Mouse (Mus musculus) midbrain, embryonic 10.5 days (tissue): Measurements from ENCODE around the gene Foxa2. TPM values are rescaled to one million over a fixed set of nuclear protein-coding genes. Genes with fewer than 3 reads are reported as not detected.
A peak's percentile ranks its signal among the peaks of the same experiment; 100 is the strongest.

Source experiments
- DNase-seq: peaks from one replicate; pipeline ENCODE4 v3.0.0-alpha.2; 2017; ENCODE audit warnings: low spot score
- H3K27ac ChIP-seq: fragments of 300-500 bp; sonication (generic); replicated peaks from 2 replicates; pipeline ENCODE4 v1.5.1; 2016; ENCODE audit warnings: mild to moderate bottlenecking
- H3K27me3 ChIP-seq: fragments of 300-500 bp; sonication (generic); 2 replicates; pipeline ENCODE4 v1.6.1; 2016; ENCODE audit warnings: low read depth, mild to moderate bottlenecking; ENCODE audit not compliant: poor library complexity, severe bottlenecking
- H3K36me3 ChIP-seq: fragments of 300-500 bp; sonication (generic); 2 replicates; pipeline ENCODE4 v1.6.1; 2016; ENCODE audit warnings: mild to moderate bottlenecking, moderate library complexity
- H3K4me1 ChIP-seq: fragments of 300-500 bp; sonication (generic); 2 replicates; pipeline ENCODE4 v1.6.1; 2016
- H3K4me3 ChIP-seq: fragments of 300-500 bp; sonication (generic); 2 replicates; pipeline ENCODE4 v1.5.1; 2016; ENCODE audit warnings: mild to moderate bottlenecking, moderate library complexity
- H3K9me3 ChIP-seq: fragments of 300-500 bp; sonication (generic); replicated peaks from 2 replicates; pipeline ENCODE4 v1.6.1; 2016; ENCODE audit warnings: mild to moderate bottlenecking
- WGBS: fragments of 180-500 bp; shearing (Covaris S2); methylation state at CpG from one replicate; pipeline ENCODE4 v1.1.7; 2016; 5-methylcytosine and 5-hydroxymethylcytosine counted together
- polyA plus RNA-seq: library from polyadenylated mRNA; unstranded; fragments of >200 nt; fragmentation: Nextera tagmentation; extraction: Ambion mirVana; gene quantifications from 2 replicates; pipeline ENCODE4 v1.2.1, GENCODE M21; 2016

Foxa2 gene
- polyA plus RNA-seq, 1 experiment from 2014 or later: 12.1 TPM

- Histone ChIP-seq H3K9me3 (no peaks in the 10 kb centered on the region), H3K27ac (peak overlapping the region; percentile 77), H3K27me3 (peaks cover 99% of the 10 kb centered on the region), H3K4me1 (peaks cover 45% of the 10 kb centered on the region), H3K4me3 (peak overlapping the region; percentile 35; the same call in 1 of the 2 replicates), H3K36me3 (no peaks in the 10 kb centered on the region)
- DNase-seq: no peak
- under 1% methylated on average over 11 of the region's 11 CpGs for WGBS
These were observed 16.2 kb downstream of the Foxa2 start for GRCm38 (mm10) chr2:148030613-148030935.

GRCm38 (mm10) chr2:148029751-148030612 is 16.8 kb downstream of the Foxa2 start:
- Histone ChIP-seq H3K4me3 (peak overlapping the region; percentile 35), H3K9me3 (no peaks in the 10 kb centered on the region), H3K36me3 (no peaks in the 10 kb centered on the region), H3K4me1 (peaks cover 46% of the 10 kb centered on the region), H3K27me3 (peaks cover 99% of the 10 kb centered on the region), H3K27ac (peak overlapping the region; percentile 77)
- WGBS: 2% methylated on average over 21 of the region's 21 CpGs
- DNase-seq: peak; percentile 60

GRCm38 (mm10) chr2:148029050-148029608 is 17.6 kb downstream of the Foxa2 start:
- DNase-seq: no peak
- Histone ChIP-seq H3K27me3 (peaks cover 99% of the 10 kb centered on the region), H3K36me3 (no peaks in the 10 kb centered on the region), H3K27ac (peak overlapping the region; percentile 77; the same call in 1 of the 2 replicates), H3K4me3 (no peak overlapping the region), H3K9me3 (no peaks in the 10 kb centered on the region), H3K4me1 (peaks cover 45% of the 10 kb centered on the region)
- 14% methylated on average over 9 of the region's 9 CpGs for WGBS

GRCm38 (mm10) chr2:148026366-148026765 is 20.4 kb downstream of the Foxa2 start:
- 77% methylated on average over 1 of the region's 1 CpGs for WGBS
- Histone ChIP-seq H3K4me1 (peaks cover 64% of the 10 kb centered on the region), H3K27ac (no peak overlapping the region), H3K27me3 (peaks cover 100% of the 10 kb centered on the region), H3K9me3 (no peaks in the 10 kb centered on the region), H3K36me3 (no peaks in the 10 kb centered on the region), H3K4me3 (no peak overlapping the region)
- DNase-seq: no peak

- WGBS: 36% methylated on average over 2 of the region's 2 CpGs
- Histone ChIP-seq H3K4me3 (no peak overlapping the region), H3K27me3 (peaks cover 100% of the 10 kb centered on the region), H3K27ac (0 out of 2 replicates have a peak overlapping the region, but pooled peaks have one; percentile 46), H3K4me1 (peaks cover 64% of the 10 kb centered on the region), H3K9me3 (no peaks in the 10 kb centered on the region), H3K36me3 (no peaks in the 10 kb centered on the region)
- DNase-seq: no peak
These were observed 21.3 kb downstream of the Foxa2 start for GRCm38 (mm10) chr2:148025481-148025880.

GRCm38 (mm10) chr2:148024268-148024935 is 22.4 kb downstream of the Foxa2 start:
- Histone ChIP-seq H3K36me3 (no peaks in the 10 kb centered on the region), H3K9me3 (no peaks in the 10 kb centered on the region), H3K27me3 (peaks cover 100% of the 10 kb centered on the region), H3K4me1 (peaks cover 64% of the 10 kb centered on the region), H3K27ac (no peak overlapping the region; the same call in none of the 2 replicates), H3K4me3 (no peak overlapping the region)
- WGBS: 60% methylated on average over 9 of the region's 9 CpGs
- DNase-seq: no peak

- H3K27ac ChIP-seq: peak overlapping the region; percentile 79
- H3K4me1 ChIP-seq: peaks cover 56% of the 10 kb centered on the region
- H3K27me3 ChIP-seq: peaks cover 100% of the 10 kb centered on the region
- WGBS: 4% methylated on average over 12 of the region's 12 CpGs
- H3K9me3 ChIP-seq: no peaks in the 10 kb centered on the region
- H3K4me3 ChIP-seq: peak overlapping the region; percentile 34
- no peaks in the 10 kb centered on the region for H3K36me3 ChIP-seq
- peak; percentile 58 for DNase-seq
These were observed 23.4 kb downstream of the Foxa2 start for GRCm38 (mm10) chr2:148023340-148023806.

GRCm38 (mm10) chr2:148021919-148022570 is 24.7 kb downstream of the Foxa2 start:
- peaks cover 56% of the 10 kb centered on the region for H3K4me1 ChIP-seq
- 4% methylated on average over 5 of the region's 5 CpGs for WGBS
- H3K27ac ChIP-seq: peak overlapping the region; percentile 79
- no peaks in the 10 kb centered on the region for H3K36me3 ChIP-seq
- H3K27me3 ChIP-seq: peaks cover 98% of the 10 kb centered on the region
- peak; percentile 36 for DNase-seq
- peak overlapping the region; percentile 34 for H3K4me3 ChIP-seq
- no peaks in the 10 kb centered on the region for H3K9me3 ChIP-seq

GRCm38 (mm10) chr2:148021016-148021415 is 25.8 kb downstream of the Foxa2 start:
- H3K36me3 ChIP-seq: no peaks in the 10 kb centered on the region
- 13% methylated on average over 9 of the region's 9 CpGs for WGBS
- no peak for DNase-seq
- peaks cover 88% of the 10 kb centered on the region for H3K27me3 ChIP-seq
- peaks cover 56% of the 10 kb centered on the region for H3K4me1 ChIP-seq
- H3K9me3 ChIP-seq: no peaks in the 10 kb centered on the region
- peak overlapping the region; percentile 34 for H3K4me3 ChIP-seq
- H3K27ac ChIP-seq: peak overlapping the region; percentile 79

- H3K27me3 ChIP-seq: peaks cover 85% of the 10 kb centered on the region
- H3K36me3 ChIP-seq: no peaks in the 10 kb centered on the region
- H3K4me3 ChIP-seq: peak overlapping the region; percentile 16; the same call in 1 of the 2 replicates
- H3K4me1 ChIP-seq: peaks cover 53% of the 10 kb centered on the region
- no peaks in the 10 kb centered on the region for H3K9me3 ChIP-seq
- WGBS: 25% methylated on average over 3 of the region's 3 CpGs
- H3K27ac ChIP-seq: peak overlapping the region; percentile 79
- DNase-seq: no peak
These were observed 26.6 kb downstream of the Foxa2 start for GRCm38 (mm10) chr2:148020125-148020524.

GRCm38 (mm10) chr2:148017782-148018690 is 28.7 kb downstream of the Foxa2 start:
- Histone ChIP-seq H3K27me3 (peaks cover 68% of the 10 kb centered on the region), H3K4me1 (peaks cover 34% of the 10 kb centered on the region), H3K36me3 (no peaks in the 10 kb centered on the region), H3K27ac (no peak overlapping the region), H3K4me3 (no peak overlapping the region), H3K9me3 (no peaks in the 10 kb centered on the region)
- WGBS: 91% methylated on average over 8 of the region's 8 CpGs
- no peak for DNase-seq
